Mouse (Mus musculus): ENCODE data around the gene Cped1.

Gene Cped1

GRCm38 (mm10) chr6:21985732-21986540, at the start of gene Cped1:
Gene Cped1, plus strand, starts transcription at chr6:21985916.
- peak; percentile 77 for DNase-seq (ENCODE audit: low spot score)

DNA sequence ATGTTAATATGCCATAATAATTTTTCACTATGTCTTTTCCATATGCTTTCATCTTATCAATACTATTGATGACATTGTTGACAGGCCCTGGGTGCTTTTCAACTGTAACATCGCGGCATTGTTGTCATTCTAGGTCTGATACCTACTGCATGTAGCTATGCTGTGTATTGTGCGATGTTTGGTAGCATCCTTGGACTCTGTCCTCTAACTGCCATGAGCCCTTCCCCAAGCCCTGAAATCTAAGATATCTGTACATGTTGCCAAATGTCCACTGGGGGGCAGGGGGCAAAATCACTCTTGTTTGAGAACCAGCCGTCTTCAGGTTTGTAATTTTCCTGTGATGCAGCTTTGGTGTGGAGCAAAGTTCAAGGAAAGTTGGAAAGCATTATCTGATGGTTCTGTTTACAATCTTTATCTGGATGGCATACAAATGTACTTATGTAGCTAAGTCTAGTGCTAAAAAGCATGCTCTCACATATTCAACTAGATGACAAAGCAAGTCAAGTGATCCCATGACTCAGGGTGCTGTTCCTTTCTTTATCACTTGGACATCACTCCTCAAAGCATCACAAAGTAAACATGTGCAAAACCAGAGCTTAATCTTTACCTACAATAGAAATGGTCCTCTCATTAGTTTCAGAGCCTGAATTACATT, 47.6 kb upstream of the Cped1 start:
- no peak for DNase-seq (ENCODE audit: low spot score)

DNA sequence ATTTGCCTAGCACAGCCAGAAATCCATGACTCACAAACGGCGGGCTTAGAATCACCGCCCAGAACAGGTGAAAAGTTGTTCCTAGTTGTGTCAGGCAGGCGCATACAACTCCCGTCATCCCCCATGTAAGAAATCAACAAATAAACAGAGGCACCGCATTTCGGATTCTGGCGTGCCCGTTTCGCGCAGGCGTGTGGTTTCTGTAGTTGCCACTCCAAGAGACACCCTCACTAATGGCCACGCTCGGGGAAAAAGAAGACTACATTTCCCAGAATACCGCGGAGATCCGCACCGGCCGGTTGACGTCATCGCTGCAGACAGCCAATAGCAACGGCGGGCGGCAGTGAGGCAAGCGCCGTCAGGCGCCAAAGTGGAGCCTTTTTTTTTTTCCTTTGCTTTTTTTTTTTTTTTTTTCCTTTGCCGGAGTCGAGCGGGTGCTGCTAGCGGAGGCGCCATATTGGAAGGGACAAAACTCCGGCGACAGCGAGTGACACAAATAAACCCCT, 36.4 kb upstream of the Cped1 start, which contains the start of gene Ing3:
Gene Ing3 (plus strand): TSS at position 346 of the 506 bp plus-strand sequence.
- peak; percentile 98 for DNase-seq (ENCODE audit: low spot score)

- peak; percentile 98 for DNase-seq (ENCODE audit: low spot score)
Observed at GRCm38 (mm10) chr6:21949771-21950448, 35.8 kb upstream of the Cped1 start.

DNA sequence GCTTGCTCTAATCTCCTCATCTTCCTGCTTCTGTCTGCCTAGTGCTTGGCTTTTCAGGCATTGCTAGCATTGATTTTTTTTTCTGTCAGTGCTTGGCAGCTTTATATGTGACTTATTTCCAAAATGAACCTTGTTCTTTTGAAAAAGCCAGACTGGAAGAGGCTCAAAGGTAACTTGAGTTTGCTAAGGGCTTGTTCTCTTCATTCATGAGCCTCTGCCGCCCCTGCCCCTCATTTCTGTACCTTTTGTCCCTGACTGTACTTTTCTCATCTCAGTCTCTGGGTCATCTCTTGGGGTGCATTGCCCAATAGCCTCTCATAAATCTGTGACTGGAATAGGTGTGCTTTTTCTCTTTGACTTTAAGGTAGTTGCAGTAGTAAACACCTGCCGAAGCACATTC, 35.0 kb upstream of the Cped1 start:
- no peak for DNase-seq (ENCODE audit: low spot score)

- DNase-seq (ENCODE audit: low spot score), result no peak
Observed at GRCm38 (mm10) chr6:21955468-21955867, 30.2 kb upstream of the Cped1 start.

DNA sequence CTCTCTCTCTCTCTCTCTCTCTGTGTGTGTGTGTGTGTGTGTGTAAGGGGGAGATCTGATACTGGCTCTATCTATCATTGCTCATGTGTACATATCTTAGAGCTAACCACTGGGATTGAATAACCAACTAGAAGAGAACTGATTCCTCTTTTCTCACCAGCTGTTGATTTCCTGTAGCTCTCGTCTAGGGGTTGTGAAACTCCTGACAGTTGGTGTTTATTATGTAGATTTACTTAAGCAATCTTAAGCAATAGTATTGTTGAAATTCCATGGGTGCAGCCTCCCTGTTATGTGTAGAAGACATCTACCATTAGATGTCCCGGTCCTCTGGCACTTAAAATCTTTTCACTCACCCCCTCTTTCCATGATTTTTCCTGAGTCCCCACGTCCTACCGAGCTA, 26.8 kb upstream of the Cped1 start:
- DNase-seq (ENCODE audit: low spot score), result no peak

- no peak for DNase-seq (ENCODE audit: low spot score)
Observed at GRCm38 (mm10) chr6:21959909-21960308, 25.8 kb upstream of the Cped1 start.

DNA sequence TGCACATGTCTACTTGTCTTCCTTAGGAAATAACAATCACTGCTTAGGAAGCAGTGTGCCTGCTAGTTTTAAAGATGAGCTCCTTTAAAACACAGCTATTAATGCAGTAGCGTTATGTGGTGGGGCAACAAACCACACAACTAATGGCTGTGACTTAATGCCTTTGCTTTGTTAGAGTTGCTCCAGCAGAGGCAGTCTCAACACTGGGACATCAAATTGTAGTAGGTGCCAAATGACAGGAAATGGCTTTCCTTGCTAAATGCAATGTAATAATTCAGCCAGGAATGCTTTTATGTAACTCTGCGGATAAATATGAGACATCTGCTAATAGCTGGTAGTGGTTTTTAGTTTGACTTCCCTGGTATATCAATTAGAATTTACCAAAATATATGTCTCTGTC, 8.2 kb upstream of the Cped1 start:
- no peak for DNase-seq (ENCODE audit: low spot score)

- DNase-seq (ENCODE audit: low spot score), result no peak
Observed at GRCm38 (mm10) chr6:21981114-21981513, 4.6 kb upstream of the Cped1 start.

GRCm38 (mm10) chr6:21984990-21985731, 555 bp upstream of the Cped1 start:
- DNase-seq (ENCODE audit: low spot score), result peak; percentile 68

DNA sequence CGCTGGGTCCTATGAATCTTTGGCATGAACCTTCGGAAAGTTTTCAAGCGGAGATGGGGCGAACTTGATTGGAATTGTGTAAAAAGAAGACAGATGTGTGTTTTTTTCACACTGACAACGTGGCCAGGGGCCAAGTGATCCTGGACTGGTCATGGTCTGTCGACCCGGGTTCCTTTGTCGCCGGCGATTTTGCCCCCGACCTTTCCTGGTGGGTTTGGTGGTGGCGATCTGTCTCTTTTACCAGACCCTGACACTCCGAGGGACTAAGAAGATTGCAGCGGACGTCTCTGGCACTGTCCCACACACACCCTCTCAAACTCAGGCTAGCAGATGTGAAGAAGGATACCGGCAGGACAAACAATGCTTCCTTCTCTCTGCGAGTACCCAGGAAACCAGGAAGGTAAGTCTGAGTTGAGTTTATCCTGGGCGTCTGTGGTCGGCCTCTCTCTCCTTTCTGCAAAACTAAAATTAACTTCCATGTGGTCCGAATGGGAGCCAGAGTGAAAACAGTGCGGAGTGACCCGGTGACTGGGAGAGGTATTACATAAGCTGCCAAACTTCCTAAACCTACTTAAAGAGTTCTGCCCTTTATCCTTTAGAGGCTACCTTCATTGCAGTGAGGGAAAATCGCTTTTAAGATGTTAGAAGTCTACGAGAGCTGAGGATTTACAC, 1.1 kb downstream of the Cped1 start:
- peak; percentile 39 for DNase-seq (ENCODE audit: low spot score)

GRCm38 (mm10) chr6:21987554-21987953, 1.8 kb downstream of the Cped1 start:
- DNase-seq (ENCODE audit: low spot score), result no peak

DNA sequence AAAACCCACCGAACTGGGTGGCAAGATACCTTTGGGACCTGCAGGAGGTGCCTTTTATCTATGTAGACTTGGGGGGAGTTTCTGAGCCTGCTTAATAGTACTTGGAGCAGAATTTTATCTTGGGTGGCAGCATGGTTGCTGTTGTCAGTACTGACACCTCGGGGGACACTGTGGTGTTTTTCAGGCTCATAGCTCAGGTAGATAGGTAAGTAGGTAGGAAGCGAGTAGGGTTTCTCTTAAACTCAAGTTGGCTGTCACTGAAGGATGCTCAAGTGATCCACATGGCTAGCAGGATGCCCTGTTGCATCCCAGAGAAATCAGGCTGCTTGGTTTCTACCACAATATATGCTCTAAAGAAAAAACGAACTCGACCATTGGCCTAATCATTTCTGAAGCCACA, 2.6 kb downstream of the Cped1 start:
- DNase-seq (ENCODE audit: low spot score), result no peak

DNA sequence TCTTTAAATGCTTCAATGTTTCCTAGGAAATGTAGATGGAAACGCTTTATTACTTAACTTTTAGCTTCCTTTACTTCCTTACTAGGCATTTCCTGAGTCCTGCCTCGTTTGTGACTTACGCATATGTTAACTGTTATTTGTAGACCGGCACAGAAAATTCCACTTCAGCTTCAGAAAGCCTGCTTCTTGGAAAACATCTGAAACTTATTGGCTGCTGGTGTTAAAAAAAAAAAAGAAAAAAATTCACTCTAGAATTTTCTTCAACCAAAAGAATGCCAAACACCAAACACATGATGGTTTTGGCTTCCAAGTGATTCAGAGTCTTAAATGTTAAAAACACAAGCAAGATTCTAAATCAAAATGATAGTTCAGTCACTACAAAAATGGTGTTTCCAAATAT, 3.4 kb downstream of the Cped1 start:
- DNase-seq (ENCODE audit: low spot score), result no peak

GRCm38 (mm10) chr6:21990181-21991135, 4.7 kb downstream of the Cped1 start:
- peak; percentile 71 for DNase-seq (ENCODE audit: low spot score)

DNA sequence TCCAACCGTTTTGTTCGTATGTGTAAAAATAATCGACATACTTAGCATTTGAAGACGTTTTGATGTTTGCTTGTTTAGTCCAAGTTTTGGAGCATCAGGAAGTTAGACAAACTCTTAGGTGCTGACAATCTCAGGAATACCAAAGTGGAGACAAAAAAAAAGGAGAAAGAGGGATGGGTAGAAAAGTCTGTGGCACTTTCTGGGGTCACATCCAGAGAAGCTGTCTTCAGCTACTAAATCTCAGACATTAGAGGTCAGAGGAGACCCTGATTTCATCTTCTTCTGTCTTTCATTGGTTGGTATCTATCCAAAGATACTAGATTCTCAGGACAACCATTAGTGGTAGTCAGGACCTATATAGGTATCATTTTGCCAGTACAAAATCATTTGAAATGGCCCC, 5.4 kb downstream of the Cped1 start:
- DNase-seq (ENCODE audit: low spot score), result no peak

GRCm38 (mm10) chr6:21993070-21993469, 7.4 kb downstream of the Cped1 start:
- no peak for DNase-seq (ENCODE audit: low spot score)

GRCm38 (mm10) chr6:21998131-21998530, 12.4 kb downstream of the Cped1 start:
- DNase-seq (ENCODE audit: low spot score), result no peak

DNA sequence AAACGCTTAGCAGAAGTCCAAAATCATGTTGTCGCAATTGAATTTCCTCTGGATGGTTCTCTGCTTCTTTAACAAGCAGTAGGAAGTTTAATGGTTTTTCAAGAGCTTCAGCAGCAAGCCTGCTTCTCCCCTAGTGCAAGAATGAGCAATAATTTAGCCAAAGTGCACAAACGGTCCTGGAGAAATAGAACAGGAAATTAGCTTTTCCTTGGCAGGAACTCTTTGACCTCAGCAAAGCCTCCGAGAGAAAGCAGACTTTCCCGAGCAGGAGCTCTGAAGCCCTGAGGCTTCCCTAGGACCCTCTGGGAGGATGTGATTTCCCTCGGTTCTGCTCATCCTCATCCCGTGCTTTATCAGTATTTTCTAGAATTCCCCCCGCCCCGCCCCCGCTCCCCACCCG, 13.3 kb downstream of the Cped1 start:
- peak; percentile 48 for DNase-seq (ENCODE audit: low spot score)

All from embryo, embryonic 10 days (tissue).